In the genomic region with DNA sequence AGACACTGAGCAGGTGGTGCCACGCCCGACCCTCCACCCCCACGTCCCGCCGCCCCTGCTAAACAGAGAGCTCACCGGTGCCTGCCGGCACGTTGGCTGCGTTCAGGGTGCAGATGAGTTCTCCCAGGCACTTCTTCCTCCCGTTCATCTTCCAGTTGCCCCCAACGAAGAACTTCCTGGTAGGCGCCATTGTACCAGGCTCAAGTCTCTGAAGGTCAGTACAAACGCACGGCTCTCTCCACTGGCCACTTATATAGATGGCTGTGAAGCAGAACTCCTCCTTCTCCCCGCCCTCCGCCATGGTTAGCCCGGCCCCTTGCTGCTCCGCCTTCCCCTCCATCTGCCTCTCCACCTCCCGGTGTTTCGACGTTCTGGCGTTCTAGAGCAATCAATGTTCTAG, we compare ENCODE assay signal across 7 mouse cellular contexts. TPM values are rescaled to one million over a fixed set of nuclear protein-coding genes. Genes with fewer than 3 reads are reported as not detected.
DNase-seq lines count a peak whose midpoint lies in the region; ATAC-seq lines count a peak whose summit lies in the region.

Tpi1 (minus strand) TSS at position 364 of the 400 bp plus-strand sequence.

- ATAC-seq in embryonic facial prominence, embryonic 11.5 days (replicated peaks; ENCODE audit: insufficient number of reproducible peaks, low FRiP score, low TSS enrichment, low read depth): peak; percentile 81
- ATAC-seq in limb, embryonic 11.5 days (ENCODE audit: insufficient number of reproducible peaks, low FRiP score, low TSS enrichment, low read depth): peak; percentile 84
- peak; percentile 81 for ATAC-seq in midbrain, embryonic 14.5 days (ENCODE audit: low FRiP score, low TSS enrichment)

- peak within 1 kb of the TSS; percentile 61 for H3K9ac ChIP-seq in embryonic facial prominence, embryonic 11.5 days (replicated peaks; ENCODE audit: low read length)
- peak within 1 kb of the TSS; percentile 83 for H3K9ac ChIP-seq in limb, embryonic 11.5 days (ENCODE audit: low read length)
- H3K9ac ChIP-seq in midbrain, embryonic 14.5 days (replicated peaks; ENCODE audit: low read length): peak within 1 kb of the TSS; percentile 73

- H3K27me3 ChIP-seq in embryonic facial prominence, embryonic 11.5 days (ENCODE audit: control insufficient read depth, insufficient read depth, low read length): no peaks in the 10 kb centered on the region
- H3K27me3 ChIP-seq in limb, embryonic 11.5 days (ENCODE audit: control insufficient read depth, insufficient read depth, low read length): no peaks in the 10 kb centered on the region
- H3K27me3 ChIP-seq in midbrain, embryonic 14.5 days (ENCODE audit: control insufficient read depth, insufficient read depth, low read length): no peaks in the 10 kb centered on the region

- H3K4me3 ChIP-seq in embryonic facial prominence, embryonic 11.5 days (ENCODE audit: low read depth, low read length): peak within 1 kb of the TSS; percentile 53
- H3K4me3 ChIP-seq in limb, embryonic 11.5 days (ENCODE audit: low read depth, low read length): peak within 1 kb of the TSS; percentile 91
- peak within 1 kb of the TSS; percentile 62 for H3K4me3 ChIP-seq in midbrain, embryonic 14.5 days (replicated peaks; ENCODE audit: low read depth, low read length)

- DNase-seq in adrenal gland, postnatal 10 days: peak; percentile 95
- DNase-seq in embryonic facial prominence, embryonic 11.5 days (ENCODE audit: low spot score): peak; percentile 95
- DNase-seq in heart, adult 11 months: peak; percentile 99
- peak; percentile 93 for DNase-seq in kidney, adult 18-20 months
- peak; percentile 92 for DNase-seq in limb, embryonic 11.5 days (ENCODE audit: low spot score)
- peak; percentile 88 for DNase-seq in midbrain, embryonic 14.5 days
- peak; percentile 80 to 86 for DNase-seq in spleen, adult 18-20 months

- no peaks in the 10 kb centered on the region for H3K9me3 ChIP-seq in embryonic facial prominence, embryonic 11.5 days (replicated peaks; ENCODE audit: control insufficient read depth, low read length)
- no peaks in the 10 kb centered on the region for H3K9me3 ChIP-seq in limb, embryonic 11.5 days (ENCODE audit: control insufficient read depth, low read length)
- H3K9me3 ChIP-seq in midbrain, embryonic 14.5 days (ENCODE audit: control insufficient read depth, low read length): no peaks in the 10 kb centered on the region

- H3K4me1 ChIP-seq in embryonic facial prominence, embryonic 11.5 days (ENCODE audit: control insufficient read depth, insufficient read depth, low read length): no peaks in the 10 kb centered on the region
- peaks cover 16% of the 10 kb centered on the region; the same call in 1 of the 2 replicates for H3K4me1 ChIP-seq in limb, embryonic 11.5 days (ENCODE audit: control insufficient read depth, insufficient read depth, low read length)
- peaks cover 35% of the 10 kb centered on the region for H3K4me1 ChIP-seq in midbrain, embryonic 14.5 days (ENCODE audit: control insufficient read depth, insufficient read depth, low read length)

- peak within 1 kb of the TSS; percentile 63 for H3K27ac ChIP-seq in embryonic facial prominence, embryonic 11.5 days (replicated peaks; ENCODE audit: low read depth, low read length)
- peak within 1 kb of the TSS; percentile 82 for H3K27ac ChIP-seq in limb, embryonic 11.5 days (replicated peaks; ENCODE audit: low read depth, low read length)
- peak within 1 kb of the TSS; percentile 85 for H3K27ac ChIP-seq in midbrain, embryonic 14.5 days (replicated peaks; ENCODE audit: low read depth, low read length)

- peaks cover 15% of the 10 kb centered on the region for H3K36me3 ChIP-seq in embryonic facial prominence, embryonic 11.5 days (replicated peaks; ENCODE audit: control insufficient read depth, insufficient read depth, low read depth, low read length)
- H3K36me3 ChIP-seq in limb, embryonic 11.5 days (ENCODE audit: control insufficient read depth, insufficient read depth, low read length): peaks cover 29% of the 10 kb centered on the region
- peaks cover 55% of the 10 kb centered on the region for H3K36me3 ChIP-seq in midbrain, embryonic 14.5 days (ENCODE audit: control insufficient read depth, insufficient read depth, low read length)

- WGBS in embryonic facial prominence, embryonic 11.5 days: 1% methylated on average over 22 of the region's 22 CpGs
- WGBS in limb, embryonic 11.5 days: under 1% methylated on average over 22 of the region's 22 CpGs
- under 1% methylated on average over 22 of the region's 22 CpGs for WGBS in midbrain, embryonic 14.5 days

- peak within 1 kb of the TSS; percentile 59 for H3K4me2 ChIP-seq in embryonic facial prominence, embryonic 11.5 days (ENCODE audit: low read depth, low read length)
- H3K4me2 ChIP-seq in limb, embryonic 11.5 days (ENCODE audit: low read depth, severe bottlenecking): peak within 1 kb of the TSS; percentile 82
- H3K4me2 ChIP-seq in midbrain, embryonic 14.5 days (ENCODE audit: low read length): peak within 1 kb of the TSS; percentile 92

RNA-seq across cellular contexts. Expression of gene Tpi1, which starts in this region (rescaled TPM):
- 100 to 1,000 TPM; 504 to 601 TPM for total RNA-seq in adrenal gland, postnatal 10 days (2021)
- 721 and 787 TPM in 2 replicates for polyA plus RNA-seq in embryonic facial prominence, embryonic 11.5 days (2014; fragmentation: Nextera tagmentation; extraction: Ambion mirVana)
- 724 and 825 TPM in 2 replicates for polyA plus RNA-seq in limb, embryonic 11.5 days (2014; fragmentation: Nextera tagmentation; extraction: Ambion mirVana)
- polyA plus RNA-seq in midbrain, embryonic 14.5 days (2014; fragmentation: Nextera tagmentation; extraction: Ambion mirVana): 343 and 349 TPM in 2 replicates

Comparison
In these comparisons a context has a peak if more than half of its experiments do, and no peak if none do; other contexts are left out.
1. Peak in every context shown above with its lines: DNase-seq, ATAC-seq, H3K4me3 ChIP-seq and H3K27ac ChIP-seq.